Comparison of ENCODE assay signal across 13 mouse cellular contexts in genomic region chrX:17520086-17520485, GRCm38 (mm10). TPM values are rescaled to one million over a fixed set of nuclear protein-coding genes. Genes with fewer than 3 reads are reported as not detected.
DNase-seq lines count a peak whose midpoint lies in the region; ATAC-seq and TF ChIP-seq lines count a peak whose summit lies in the region.
"Had no signal": no experiment of that assay in that cellular context is flagged by ENCODE, and none has a peak within 500 bp of the region (broad histone marks: within the 10 kb centered on the region; RNA-seq: fewer than 3 reads in every experiment).

No protein-coding gene starts in this region.

- H3K27me3 ChIP-seq in forebrain, embryonic 10.5 days (ENCODE audit: poor library complexity, severe bottlenecking): no peaks in the 10 kb centered on the region
- H3K27me3 ChIP-seq in forebrain, embryonic 15.5 days: no peaks in the 10 kb centered on the region
- H3K27me3 ChIP-seq in lung, postnatal 0 days (replicated peaks; ENCODE audit: insufficient read depth, low read length): no peaks in the 10 kb centered on the region
- H3K27me3 ChIP-seq: lung, embryonic 15.5 days had no signal

- no peak for TF ChIP-seq POLR2A in lung, adult 2 months (IDR thresholded peaks at IDR 0.05; ENCODE audit: borderline replicate concordance, extremely low read depth, low read depth, low read length)

- intact Hi-C loops in gastrocnemius, postnatal 36 days (cut with DNase I): no loop called here

- no peak for DNase-seq in forebrain, embryonic 10.5 days (ENCODE audit: extremely low spot score, low spot score)
- peak; percentile 25 for DNase-seq in lung, postnatal 0 days (ENCODE audit: low spot score)
- no peak for DNase-seq in lung, adult 2 months
- peak; percentile 15 to 23 for DNase-seq in gastrocnemius, postnatal 36 days
- DNase-seq in layer of hippocampus, adult 9-10 months (ENCODE audit: low spot score): no peak
- no peak for DNase-seq in right cerebral cortex, adult 18-20 months
- DNase-seq: retina, postnatal 1 day had no signal

- no peaks in the 10 kb centered on the region for H3K36me3 ChIP-seq in forebrain, embryonic 10.5 days (replicated peaks)
- H3K36me3 ChIP-seq in forebrain, embryonic 15.5 days: no peaks in the 10 kb centered on the region
- H3K36me3 ChIP-seq in lung, postnatal 0 days (ENCODE audit: insufficient read depth, low read length): no peaks in the 10 kb centered on the region
- H3K36me3 ChIP-seq: lung, embryonic 15.5 days had no signal

- H3K27ac ChIP-seq in forebrain, embryonic 10.5 days: peak overlapping the region; percentile 63
- no peak overlapping the region for H3K27ac ChIP-seq in forebrain, embryonic 15.5 days (replicated peaks)
- H3K27ac ChIP-seq in lung, postnatal 0 days (ENCODE audit: low read length): no peak overlapping the region
- H3K27ac ChIP-seq: kidney, postnatal 0 days; lung, embryonic 15.5 days; stomach, postnatal 0 days had no signal

- no peak for ATAC-seq in forebrain, embryonic 15.5 days (replicated peaks)
- ATAC-seq in lung, postnatal 0 days: peak; percentile 54; the same call in 1 of the 2 replicates
- ATAC-seq in megakaryocyte-erythroid progenitor cell, adult 5-6 weeks (replicated peaks; ENCODE audit: low FRiP score, low TSS enrichment, poor library complexity, severe bottlenecking): no peak

- H3K9me3 ChIP-seq in forebrain, embryonic 10.5 days: no peaks in the 10 kb centered on the region
- H3K9me3 ChIP-seq in forebrain, embryonic 15.5 days: no peaks in the 10 kb centered on the region
- no peaks in the 10 kb centered on the region for H3K9me3 ChIP-seq in lung, postnatal 0 days (ENCODE audit: low read length)
- H3K9me3 ChIP-seq: lung, embryonic 15.5 days had no signal

- TF ChIP-seq EP300 in lung, postnatal 0 days (IDR thresholded peaks at IDR 0.05): no peak

- no peak overlapping the region for H3K4me2 ChIP-seq in forebrain, embryonic 15.5 days (replicated peaks)
- no peak overlapping the region for H3K4me2 ChIP-seq in lung, postnatal 0 days (replicated peaks; ENCODE audit: low read depth, low read length)
- H3K4me2 ChIP-seq: lung, embryonic 15.5 days had no signal

- H3K9ac ChIP-seq in forebrain, embryonic 15.5 days (replicated peaks): no peak overlapping the region
- H3K9ac ChIP-seq in lung, postnatal 0 days (replicated peaks; ENCODE audit: low read depth): no peak overlapping the region
- H3K9ac ChIP-seq: lung, embryonic 15.5 days had no signal

- no peak overlapping the region for H3K4me3 ChIP-seq in forebrain, embryonic 10.5 days
- no peak overlapping the region for H3K4me3 ChIP-seq in forebrain, embryonic 15.5 days
- no peak overlapping the region for H3K4me3 ChIP-seq in lung, postnatal 0 days (ENCODE audit: low read depth, low read length)
- H3K4me3 ChIP-seq in lung, adult 2 months (replicated peaks; ENCODE audit: extremely low read depth, low read depth, low read length): no peak overlapping the region
- H3K4me3 ChIP-seq: lung, embryonic 15.5 days; myocyte had no signal

- no peak for TF ChIP-seq CTCF in lung, postnatal 0 days (IDR thresholded peaks at IDR 0.05)
- TF ChIP-seq CTCF in lung, adult 2 months (IDR thresholded peaks at IDR 0.05; ENCODE audit: insufficient read depth, low read length): no peak

- H3K4me1 ChIP-seq in forebrain, embryonic 10.5 days: peaks cover 23% of the 10 kb centered on the region
- H3K4me1 ChIP-seq in forebrain, embryonic 15.5 days: no peaks in the 10 kb centered on the region
- no peaks in the 10 kb centered on the region for H3K4me1 ChIP-seq in lung, postnatal 0 days (ENCODE audit: insufficient read depth, low read depth, low read length)
- no peaks in the 10 kb centered on the region for H3K4me1 ChIP-seq in lung, adult 2 months (ENCODE audit: control insufficient read depth, insufficient read depth, low read length)
- H3K4me1 ChIP-seq: lung, embryonic 15.5 days had no signal

RNA-seq across cellular contexts. Expression of gene Fundc1, which starts 52.0 kb away (rescaled TPM):
- 36.1 and 39.6 TPM in 2 replicates for polyA plus RNA-seq in forebrain, embryonic 10.5 days (2016; fragmentation: Nextera tagmentation; extraction: Ambion mirVana)
- 63.7 and 65.0 TPM in 2 replicates for polyA plus RNA-seq in forebrain, embryonic 15.5 days (2015; fragmentation: Nextera tagmentation; extraction: Ambion mirVana)
- 50.5 and 56.0 TPM in 2 replicates for polyA plus RNA-seq in lung, postnatal 0 days (2015; fragmentation: Nextera tagmentation; extraction: Ambion mirVana)
- 12.5 and 15.1 TPM in 2 replicates for polyA plus RNA-seq in lung, adult 2 months (2012; rRNA removed)
- total RNA-seq in gastrocnemius, postnatal 36 days (2021): 10 to 100 TPM; 21.4 to 23.5 TPM
- 14.8 and 16.9 TPM in 2 replicates for total RNA-seq in megakaryocyte-erythroid progenitor cell, adult 5-6 weeks (2014; fragmentation: Nextera tagmentation)
- total RNA-seq in megakaryocyte-erythroid progenitor cell, adult 5-6 weeks (2017): 27.7 and 39.4 TPM in 2 replicates

Comparison
In these comparisons a context has a peak if more than half of its experiments do, and no peak if none do; other contexts are left out.
1. DNase-seq: peak in lung, postnatal 0 days (single experiment) and gastrocnemius, postnatal 36 days (2 of 2); none in forebrain, embryonic 10.5 days (single experiment), lung, adult 2 months (single experiment), layer of hippocampus, adult 9-10 months (single experiment) and right cerebral cortex, adult 18-20 months (single experiment).